Comparison of ENCODE assay signal across 15 mouse cellular contexts in genomic region chr15:102704806-102705205, GRCm38 (mm10). TPM values are rescaled to one million over a fixed set of nuclear protein-coding genes. Genes with fewer than 3 reads are reported as not detected.
A peak's percentile ranks its signal among the peaks of the same experiment; 100 is the strongest.
DNase-seq lines count a peak whose midpoint lies in the region; ATAC-seq and TF ChIP-seq lines count a peak whose summit lies in the region.
"Had no signal": no experiment of that assay in that cellular context is flagged by ENCODE, and none has a peak within 500 bp of the region (broad histone marks: within the 10 kb centered on the region; RNA-seq: fewer than 3 reads in every experiment).

No protein-coding gene starts in this region.

- intact Hi-C loops in left cerebral cortex, adult 2 months (cut with DNase I) = no loop called here

- no peaks in the 10 kb centered on the region for H3K9me3 ChIP-seq in forebrain, embryonic 13.5 days (replicated peaks)
- H3K9me3 ChIP-seq in forebrain, embryonic 11.5 days (ENCODE audit: control insufficient read depth, low read length) = no peaks in the 10 kb centered on the region
- no peaks in the 10 kb centered on the region for H3K9me3 ChIP-seq in forebrain, embryonic 16.5 days (ENCODE audit: control insufficient read depth, low read length)
- no peaks in the 10 kb centered on the region for H3K9me3 ChIP-seq in neural tube, embryonic 13.5 days
- H3K9me3 ChIP-seq: embryonic facial prominence, embryonic 12.5 days; stomach, embryonic 15.5 days had no signal

- peak overlapping the region; percentile 70 for H3K27ac ChIP-seq in forebrain, embryonic 13.5 days
- no peak overlapping the region for H3K27ac ChIP-seq in forebrain, embryonic 11.5 days (ENCODE audit: low read depth, low read length)
- no peak overlapping the region for H3K27ac ChIP-seq in left cerebral cortex, adult 2 months
- peak overlapping the region; percentile 75 for H3K27ac ChIP-seq in forebrain, embryonic 16.5 days (ENCODE audit: low read length)
- H3K27ac ChIP-seq in neural tube, embryonic 13.5 days (replicated peaks) = peak overlapping the region; percentile 73
- H3K27ac ChIP-seq: embryonic facial prominence, embryonic 12.5 days; liver, embryonic 14.5 days; stomach, embryonic 15.5 days had no signal

- peaks cover 13% of the 10 kb centered on the region for H3K27me3 ChIP-seq in forebrain, embryonic 13.5 days
- H3K27me3 ChIP-seq in forebrain, embryonic 11.5 days (ENCODE audit: control insufficient read depth, insufficient read depth, low read length) = no peaks in the 10 kb centered on the region; the same call in 1 of the 2 replicates
- 0 out of 2 replicates have a peak, but pooled peaks cover 2% of the 10 kb centered on the region for H3K27me3 ChIP-seq in forebrain, embryonic 16.5 days (replicated peaks; ENCODE audit: control insufficient read depth, insufficient read depth, low read length)
- H3K27me3 ChIP-seq in neural tube, embryonic 13.5 days = peaks cover 34% of the 10 kb centered on the region
- H3K27me3 ChIP-seq: embryonic facial prominence, embryonic 12.5 days; stomach, embryonic 15.5 days had no signal

- H3K9ac ChIP-seq in forebrain, embryonic 13.5 days = no peak overlapping the region; the same call in 1 of the 2 replicates
- no peak overlapping the region for H3K9ac ChIP-seq in forebrain, embryonic 11.5 days (ENCODE audit: low read length)
- no peak overlapping the region for H3K9ac ChIP-seq in forebrain, embryonic 16.5 days (replicated peaks; ENCODE audit: low read depth, low read length)
- H3K9ac ChIP-seq in neural tube, embryonic 13.5 days = no peak overlapping the region
- H3K9ac ChIP-seq: embryonic facial prominence, embryonic 12.5 days; liver, embryonic 14.5 days; stomach, embryonic 15.5 days had no signal

- H3K4me3 ChIP-seq in forebrain, embryonic 13.5 days = no peak overlapping the region
- no peak overlapping the region for H3K4me3 ChIP-seq in forebrain, embryonic 11.5 days (ENCODE audit: low read depth, low read length)
- H3K4me3 ChIP-seq in left cerebral cortex, adult 2 months = no peak overlapping the region
- no peak overlapping the region for H3K4me3 ChIP-seq in forebrain, embryonic 16.5 days (replicated peaks; ENCODE audit: low read length)
- no peak overlapping the region for H3K4me3 ChIP-seq in neural tube, embryonic 13.5 days
- H3K4me3 ChIP-seq: embryonic facial prominence, embryonic 12.5 days; stomach, embryonic 15.5 days had no signal

- ATAC-seq in forebrain, embryonic 13.5 days = peak; percentile 9; the same call in 1 of the 2 replicates
- no peak for ATAC-seq in forebrain, embryonic 11.5 days (replicated peaks; ENCODE audit: low FRiP score)
- peak; percentile 26; the same call in 1 of the 2 replicates for ATAC-seq in forebrain, embryonic 16.5 days
- no peak for ATAC-seq in neural tube, embryonic 13.5 days (ENCODE audit: low read depth)
- ATAC-seq: inflammation-experienced regulatory T-cells, adult 6 months had no signal

- 61% methylated on average over 5 of the region's 5 CpGs for WGBS in forebrain, embryonic 13.5 days
- 67% methylated on average over 5 of the region's 5 CpGs for WGBS in forebrain, embryonic 11.5 days
- 62% methylated on average over 5 of the region's 5 CpGs for WGBS in forebrain, embryonic 16.5 days
- WGBS in neural tube, embryonic 13.5 days = 70% methylated on average over 5 of the region's 5 CpGs

- no peak overlapping the region for H3K4me2 ChIP-seq in forebrain, embryonic 13.5 days
- no peak overlapping the region for H3K4me2 ChIP-seq in forebrain, embryonic 11.5 days (ENCODE audit: low read depth, low read length, severe bottlenecking)
- H3K4me2 ChIP-seq in forebrain, embryonic 16.5 days (ENCODE audit: low read length) = no peak overlapping the region
- H3K4me2 ChIP-seq in neural tube, embryonic 13.5 days = no peak overlapping the region
- H3K4me2 ChIP-seq: embryonic facial prominence, embryonic 12.5 days; stomach, embryonic 15.5 days had no signal

- no peak for DNase-seq in forebrain, embryonic 11.5 days (ENCODE audit: low spot score)
- no peak for DNase-seq in left cerebral cortex, adult 2 months (ENCODE audit: extremely low spot score in 1 of 2, low spot score in 2 of 2)
- DNase-seq in left cerebral cortex, adult 8-10 months (ENCODE audit: low spot score in 2 of 2) = no peak
- no peak for DNase-seq in retina, postnatal 1 day
- DNase-seq in spleen, adult 18-20 months = no peak
- DNase-seq: cerebellum, adult 11-12 months; gastrocnemius, postnatal 10 days; lung, postnatal 14 days had no signal

- TF ChIP-seq CTCF in left cerebral cortex, adult 2 months (IDR thresholded peaks at IDR 0.05) = peak; percentile 12

- H3K36me3 ChIP-seq in forebrain, embryonic 13.5 days (ENCODE audit: poor library complexity, severe bottlenecking) = peaks cover 35% of the 10 kb centered on the region
- H3K36me3 ChIP-seq in forebrain, embryonic 11.5 days (ENCODE audit: control insufficient read depth, insufficient read depth, low read length) = no peaks in the 10 kb centered on the region
- peaks cover 16% of the 10 kb centered on the region for H3K36me3 ChIP-seq in forebrain, embryonic 16.5 days (ENCODE audit: control insufficient read depth, insufficient read depth)
- peaks cover 32% of the 10 kb centered on the region for H3K36me3 ChIP-seq in neural tube, embryonic 13.5 days

- H3K4me1 ChIP-seq in forebrain, embryonic 13.5 days = peaks cover 19% of the 10 kb centered on the region
- H3K4me1 ChIP-seq in forebrain, embryonic 11.5 days (replicated peaks; ENCODE audit: control insufficient read depth, insufficient read depth, low read length) = no peaks in the 10 kb centered on the region
- H3K4me1 ChIP-seq in forebrain, embryonic 16.5 days (replicated peaks; ENCODE audit: control insufficient read depth, insufficient read depth, low read length) = peaks cover 20% of the 10 kb centered on the region
- H3K4me1 ChIP-seq in neural tube, embryonic 13.5 days (replicated peaks) = peaks cover 36% of the 10 kb centered on the region
- H3K4me1 ChIP-seq: embryonic facial prominence, embryonic 12.5 days; stomach, embryonic 15.5 days had no signal

RNA-seq across cellular contexts. Expression of gene Calcoco1, which starts 17.2 kb away (rescaled TPM):
- 45.0 and 48.7 TPM in 2 replicates for polyA plus RNA-seq in forebrain, embryonic 13.5 days (2015; fragmentation: Nextera tagmentation; extraction: Ambion mirVana)
- polyA plus RNA-seq in forebrain, embryonic 11.5 days (2014; fragmentation: Nextera tagmentation; extraction: Ambion mirVana) = 30.4 and 31.1 TPM in 2 replicates
- 10 to 100 TPM; 79.8 to 85.7 TPM for total RNA-seq in left cerebral cortex, adult 2 months (2021)
- 10 to 100 TPM; 74.9 to 85.2 (median 82.2) TPM for total RNA-seq in left cerebral cortex, adult 8-10 months (2022)
- polyA plus RNA-seq in forebrain, embryonic 16.5 days (2015; fragmentation: Nextera tagmentation; extraction: Ambion mirVana) = 80.6 and 87.7 TPM in 2 replicates
- polyA plus RNA-seq in neural tube, embryonic 13.5 days (2015; fragmentation: Nextera tagmentation; extraction: Ambion mirVana) = 35.7 and 41.9 TPM in 2 replicates

RNA-seq across cellular contexts. Expression of gene Atp5g2, which starts 32.7 kb away (rescaled TPM):
- 52.3 and 79.6 TPM in 2 replicates for polyA plus RNA-seq in forebrain, embryonic 13.5 days (2015; fragmentation: Nextera tagmentation; extraction: Ambion mirVana)
- 52.7 and 58.4 TPM in 2 replicates for polyA plus RNA-seq in forebrain, embryonic 11.5 days (2014; fragmentation: Nextera tagmentation; extraction: Ambion mirVana)
- 10 to 100 TPM; 11.1 to 14.8 TPM for total RNA-seq in left cerebral cortex, adult 2 months (2021)
- total RNA-seq in left cerebral cortex, adult 8-10 months (2022) = 10 to 100 TPM in 3 of 4 experiments, 1 to 10 TPM in 1; 8.4 to 19.1 (median 13.2) TPM
- polyA plus RNA-seq in forebrain, embryonic 16.5 days (2015; fragmentation: Nextera tagmentation; extraction: Ambion mirVana) = 50.4 and 56.5 TPM in 2 replicates
- 45.9 and 48.1 TPM in 2 replicates for polyA plus RNA-seq in neural tube, embryonic 13.5 days (2015; fragmentation: Nextera tagmentation; extraction: Ambion mirVana)

Comparison
In these comparisons a context has a peak if more than half of its experiments do, and no peak if none do; other contexts are left out.
1. ATAC-seq: peak in forebrain, embryonic 13.5 days (single experiment) and forebrain, embryonic 16.5 days (single experiment); none in forebrain, embryonic 11.5 days (single experiment) and neural tube, embryonic 13.5 days (single experiment).
2. H3K27ac ChIP-seq: peak in forebrain, embryonic 13.5 days (single experiment), forebrain, embryonic 16.5 days (single experiment) and neural tube, embryonic 13.5 days (single experiment); none in forebrain, embryonic 11.5 days (single experiment) and left cerebral cortex, adult 2 months (single experiment).